Mouse (Mus musculus) limb, embryonic 10.5 days (tissue): ENCODE measurements around the gene Evx2. TPM values are rescaled to one million over a fixed set of nuclear protein-coding genes. Genes with fewer than 3 reads are reported as not detected.

Experiments used
- DNase-seq: peaks from one replicate; pipeline ENCODE4 v3.0.0-alpha.2; 2017; ENCODE audit warnings: low spot score
- H3K27ac ChIP-seq: fragments of 300-500 bp; sonication (generic); 2 replicates; pipeline ENCODE4 v1.5.1; 2016; ENCODE audit warnings: mild to moderate bottlenecking
- H3K27me3 ChIP-seq: fragments of 300-500 bp; sonication (generic); 2 replicates; pipeline ENCODE4 v1.6.1; 2016; ENCODE audit warnings: low read depth, mild to moderate bottlenecking; ENCODE audit not compliant: poor library complexity, severe bottlenecking
- H3K36me3 ChIP-seq: fragments of 300-500 bp; sonication (generic); 2 replicates; pipeline ENCODE4 v1.6.1; 2016; ENCODE audit warnings: mild to moderate bottlenecking, moderate library complexity
- H3K4me1 ChIP-seq: fragments of 300-500 bp; sonication (generic); 2 replicates; pipeline ENCODE4 v1.6.1; 2016
- H3K4me3 ChIP-seq: fragments of 300-500 bp; sonication (generic); 2 replicates; pipeline ENCODE4 v1.5.1; 2016; ENCODE audit warnings: mild to moderate bottlenecking, moderate library complexity
- H3K9me3 ChIP-seq: fragments of 300-500 bp; sonication (generic); replicated peaks from 2 replicates; pipeline ENCODE4 v1.6.1; 2016; ENCODE audit warnings: mild to moderate bottlenecking
- WGBS: fragments of 180-500 bp; shearing (Covaris S2); methylation state at CpG from one replicate; pipeline ENCODE4 v1.1.7; 2016; 5-methylcytosine and 5-hydroxymethylcytosine counted together
- polyA plus RNA-seq: library from polyadenylated mRNA; unstranded; fragments of >200 nt; fragmentation: Nextera tagmentation; extraction: Ambion mirVana; gene quantifications from 2 replicates; pipeline ENCODE4 v1.2.1, GENCODE M21; 2016

Evx2 gene
- 0.84 TPM in 1 of 2 replicates, not detected in the other for polyA plus RNA-seq

GRCm38 (mm10) chr2:74659507-74660005 is at the start of gene Evx2:
Evx2 (minus strand) TSS chr2:74659557.
- Histone ChIP-seq H3K4me1 (peaks cover 54% of the 10 kb centered on the region), H3K9me3 (no peaks in the 10 kb centered on the region), H3K27me3 (peaks cover 100% of the 10 kb centered on the region), H3K4me3 (peak within 1 kb of the TSS; percentile 48), H3K36me3 (no peaks in the 10 kb centered on the region), H3K27ac (peak within 1 kb of the TSS; percentile 73)
- peak; percentile 65 for DNase-seq
- WGBS = under 1% methylated on average over 28 of the region's 28 CpGs

- Histone ChIP-seq H3K9me3 (no peaks in the 10 kb centered on the region), H3K4me1 (peaks cover 71% of the 10 kb centered on the region), H3K27me3 (peaks cover 41% of the 10 kb centered on the region), H3K27ac (peak overlapping the region; percentile 99), H3K4me3 (peak overlapping the region; percentile 80), H3K36me3 (peaks cover 3% of the 10 kb centered on the region; the same call in 1 of the 2 replicates)
- WGBS = 11% methylated on average over 4 of the region's 4 CpGs
- peak; percentile 45 for DNase-seq
Measured at GRCm38 (mm10) chr2:74708676-74709075, 49.3 kb upstream of the Evx2 start.

GRCm38 (mm10) chr2:74707599-74707998 is 48.2 kb upstream of the Evx2 start:
- peaks cover 45% of the 10 kb centered on the region for H3K27me3 ChIP-seq
- no peaks in the 10 kb centered on the region for H3K9me3 ChIP-seq
- peak overlapping the region; percentile 80 for H3K4me3 ChIP-seq
- DNase-seq = peak; percentile 35
- H3K36me3 ChIP-seq = peaks cover 3% of the 10 kb centered on the region; the same call in 1 of the 2 replicates
- 4% methylated on average over 7 of the region's 7 CpGs for WGBS
- peaks cover 75% of the 10 kb centered on the region for H3K4me1 ChIP-seq
- peak overlapping the region; percentile 99 for H3K27ac ChIP-seq

- Histone ChIP-seq H3K4me3 (peak overlapping the region; percentile 80), H3K9me3 (no peaks in the 10 kb centered on the region), H3K27me3 (peaks cover 45% of the 10 kb centered on the region), H3K36me3 (peaks cover 3% of the 10 kb centered on the region; the same call in 1 of the 2 replicates), H3K27ac (peak overlapping the region; percentile 99), H3K4me1 (peaks cover 76% of the 10 kb centered on the region)
- DNase-seq = peak; percentile 47
- under 1% methylated on average over 13 of the region's 13 CpGs for WGBS
Measured at GRCm38 (mm10) chr2:74706393-74706960, 47.1 kb upstream of the Evx2 start.

- H3K4me1 ChIP-seq = peaks cover 78% of the 10 kb centered on the region
- DNase-seq = peak; percentile 83
- H3K27ac ChIP-seq = peak overlapping the region; percentile 99
- peaks cover 48% of the 10 kb centered on the region for H3K27me3 ChIP-seq
- H3K9me3 ChIP-seq = no peaks in the 10 kb centered on the region
- 3% methylated on average over 79 of the region's 85 CpGs for WGBS
- H3K4me3 ChIP-seq = peak overlapping the region; percentile 80
- H3K36me3 ChIP-seq = peaks cover 3% of the 10 kb centered on the region; the same call in 1 of the 2 replicates
Measured at GRCm38 (mm10) chr2:74705467-74706089, 46.2 kb upstream of the Evx2 start.

GRCm38 (mm10) chr2:74704999-74705466 is 45.7 kb upstream of the Evx2 start:
- Histone ChIP-seq H3K27ac (peak overlapping the region; percentile 99), H3K27me3 (peaks cover 48% of the 10 kb centered on the region), H3K4me3 (peak overlapping the region; percentile 80), H3K9me3 (no peaks in the 10 kb centered on the region), H3K4me1 (peaks cover 78% of the 10 kb centered on the region), H3K36me3 (peaks cover 3% of the 10 kb centered on the region; the same call in 1 of the 2 replicates)
- no peak for DNase-seq
- 3% methylated on average over 62 of the region's 66 CpGs for WGBS

GRCm38 (mm10) chr2:74704393-74704998 is 45.1 kb upstream of the Evx2 start, which contains the start of gene Hoxd8:
Hoxd8 (plus strand) TSS chr2:74704615.
- Histone ChIP-seq H3K9me3 (no peaks in the 10 kb centered on the region), H3K4me3 (peak within 1 kb of the TSS; percentile 80), H3K4me1 (peaks cover 78% of the 10 kb centered on the region), H3K27me3 (peaks cover 47% of the 10 kb centered on the region), H3K27ac (peak within 1 kb of the TSS; percentile 99), H3K36me3 (peaks cover 3% of the 10 kb centered on the region; the same call in 1 of the 2 replicates)
- peak; percentile 93 for DNase-seq
- 1% methylated on average over 52 of the region's 52 CpGs for WGBS

GRCm38 (mm10) chr2:74703720-74704392 is 44.5 kb upstream of the Evx2 start:
- H3K9me3 ChIP-seq = no peaks in the 10 kb centered on the region
- peaks cover 42% of the 10 kb centered on the region for H3K27me3 ChIP-seq
- peak overlapping the region; percentile 99 for H3K27ac ChIP-seq
- peak overlapping the region; percentile 80 for H3K4me3 ChIP-seq
- H3K36me3 ChIP-seq = peaks cover 3% of the 10 kb centered on the region; the same call in 1 of the 2 replicates
- peaks cover 78% of the 10 kb centered on the region for H3K4me1 ChIP-seq
- 2% methylated on average over 26 of the region's 26 CpGs for WGBS
- peak; percentile 78 for DNase-seq

- H3K4me1 ChIP-seq = peaks cover 76% of the 10 kb centered on the region
- peak; percentile 36 for DNase-seq
- H3K27me3 ChIP-seq = peaks cover 37% of the 10 kb centered on the region
- H3K9me3 ChIP-seq = no peaks in the 10 kb centered on the region
- H3K27ac ChIP-seq = peak overlapping the region; percentile 99
- 4% methylated on average over 10 of the region's 10 CpGs for WGBS
- H3K4me3 ChIP-seq = peak overlapping the region; percentile 80
- H3K36me3 ChIP-seq = peaks cover 3% of the 10 kb centered on the region; the same call in 1 of the 2 replicates
Measured at GRCm38 (mm10) chr2:74703317-74703716, 44.0 kb upstream of the Evx2 start.

GRCm38 (mm10) chr2:74702820-74703219 is 43.5 kb upstream of the Evx2 start:
- no peak for DNase-seq
- Histone ChIP-seq H3K4me1 (peaks cover 73% of the 10 kb centered on the region), H3K36me3 (peaks cover 2% of the 10 kb centered on the region; the same call in 1 of the 2 replicates), H3K4me3 (peak overlapping the region; percentile 80), H3K27ac (peak overlapping the region; percentile 99), H3K9me3 (no peaks in the 10 kb centered on the region), H3K27me3 (peaks cover 32% of the 10 kb centered on the region)
- WGBS = 14% methylated on average over 6 of the region's 6 CpGs

GRCm38 (mm10) chr2:74701949-74702819 is 42.8 kb upstream of the Evx2 start:
- DNase-seq = peak; percentile 91
- 9% methylated on average over 17 of the region's 17 CpGs for WGBS
- H3K36me3 ChIP-seq = no peaks in the 10 kb centered on the region
- peaks cover 34% of the 10 kb centered on the region for H3K27me3 ChIP-seq
- peak overlapping the region; percentile 80 for H3K4me3 ChIP-seq
- H3K9me3 ChIP-seq = no peaks in the 10 kb centered on the region
- peak overlapping the region; percentile 99 for H3K27ac ChIP-seq
- peaks cover 72% of the 10 kb centered on the region for H3K4me1 ChIP-seq
